Mouse (Mus musculus) cortical plate, adult 2 months (tissue): ENCODE measurements around the gene Pdpk1.

Experiments
- CTCF ChIP-seq: fragments of 200-500 bp; IDR thresholded peaks from 2 replicates; pipeline ENCODE4 v1.5.1; 2011; ENCODE audit warnings: mild to moderate bottlenecking, control low read depth, low read length; ENCODE audit not compliant: insufficient read depth; ENCODE audit errors: extremely low read depth
- POLR2A ChIP-seq: fragments of 200-500 bp; IDR thresholded peaks from 2 replicates; pipeline ENCODE4 v1.6.1; 2011; ENCODE audit warnings: mild to moderate bottlenecking, low read length, control low read depth; ENCODE audit not compliant: insufficient read depth; ENCODE audit errors: extremely low read depth

GRCm38 (mm10) chr17:24126801-24127200, 23.9 kb downstream of the Pdpk1 start:
- TF ChIP-seq POLR2A (no peak), CTCF (no peak)
